Mouse (Mus musculus) embryonic facial prominence, embryonic 11.5 days (tissue): ENCODE data around the gene Frat1. TPM values are rescaled to one million over a fixed set of nuclear protein-coding genes. Genes with fewer than 3 reads are reported as not detected.
A peak's percentile ranks its signal among the peaks of the same experiment; 100 is the strongest.

Experiments
- ATAC-seq: fragments of 200-750 bp; cut with Nextera tagmentation; replicated peaks from 2 replicates; pipeline ENCODE4 v1.8.0; 2017; ENCODE audit warnings: low read depth; ENCODE audit not compliant: insufficient number of reproducible peaks, low FRiP score, low TSS enrichment
- DNase-seq: peaks from one replicate; pipeline ENCODE4 v3.0.0-alpha.2; 2015; ENCODE audit warnings: low spot score
- H3K27ac ChIP-seq: fragments of 300-500 bp; sonication (generic); replicated peaks from 2 replicates; pipeline ENCODE4 v1.5.1; 2014; ENCODE audit warnings: mild to moderate bottlenecking, low read depth, low read length, control low read depth
- H3K27me3 ChIP-seq: fragments of 300-500 bp; sonication (generic); 2 replicates; pipeline ENCODE4 v1.6.1; 2014; ENCODE audit warnings: mild to moderate bottlenecking, low read length, moderate library complexity, mixed read lengths; ENCODE audit not compliant: control insufficient read depth, insufficient read depth
- H3K36me3 ChIP-seq: fragments of 300-500 bp; sonication (generic); replicated peaks from 2 replicates; pipeline ENCODE4 v1.6.1; 2014; ENCODE audit warnings: low read depth, mild to moderate bottlenecking, low read length, moderate library complexity, mixed read lengths; ENCODE audit not compliant: control insufficient read depth, insufficient read depth
- H3K4me1 ChIP-seq: fragments of 300-500 bp; sonication (generic); 2 replicates; pipeline ENCODE4 v1.6.1; 2014; ENCODE audit warnings: low read length, mixed read lengths; ENCODE audit not compliant: control insufficient read depth, insufficient read depth
- H3K4me2 ChIP-seq: fragments of 300-500 bp; sonication (generic); 2 replicates; pipeline ENCODE4 v1.6.1; 2014; ENCODE audit warnings: low read depth, mild to moderate bottlenecking, control low read depth, low read length, moderate library complexity
- H3K4me3 ChIP-seq: fragments of 300-500 bp; sonication (generic); 2 replicates; pipeline ENCODE4 v1.5.1; 2014; ENCODE audit warnings: low read depth, low read length, control low read depth
- H3K9ac ChIP-seq: fragments of 300-500 bp; sonication (generic); replicated peaks from 2 replicates; pipeline ENCODE4 v1.6.1; 2014; ENCODE audit warnings: mild to moderate bottlenecking, control low read depth, low read length
- H3K9me3 ChIP-seq: fragments of 300-500 bp; sonication (generic); replicated peaks from 2 replicates; pipeline ENCODE4 v1.6.1; 2016; ENCODE audit warnings: mild to moderate bottlenecking, low read length, inconsistent platforms, mixed read lengths; ENCODE audit not compliant: control insufficient read depth
- WGBS: fragments of 180-500 bp; shearing (Covaris S2); extraction: QIAGEN DNeasy Blood & Tissue Kit; methylation state at CpG from one replicate; pipeline ENCODE4 v1.1.7; 2014; 5-methylcytosine and 5-hydroxymethylcytosine counted together
- polyA plus RNA-seq: library from polyadenylated mRNA; unstranded; fragments of >200 nt; fragmentation: Nextera tagmentation; extraction: Ambion mirVana; gene quantifications from 2 replicates; pipeline ENCODE4 v1.2.1, GENCODE M21; 2014

Frat1 gene
- polyA plus RNA-seq, 1 experiment from 2014 or later = 7.9 TPM

DNA sequence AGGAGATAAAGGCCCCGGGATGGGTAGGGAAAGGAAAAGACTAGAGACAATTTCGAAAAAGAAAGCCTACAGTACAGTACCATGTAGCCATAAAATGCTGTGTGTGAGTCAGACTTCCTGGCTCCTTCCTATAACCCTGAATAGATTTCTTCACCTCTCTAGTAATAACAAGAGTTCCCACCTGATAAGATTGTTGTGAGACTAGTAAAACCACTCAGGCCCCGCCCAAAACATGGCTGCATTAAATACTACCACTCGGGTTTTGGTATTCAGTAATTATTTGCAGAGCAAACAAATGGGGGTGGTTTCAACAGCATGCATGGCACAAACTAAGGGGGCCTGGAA, 8.1 kb downstream of the Frat1 start:
- no peak overlapping the region for H3K4me2 ChIP-seq
- 71% methylated on average over 4 of the region's 4 CpGs for WGBS
- ATAC-seq = no peak

DNA sequence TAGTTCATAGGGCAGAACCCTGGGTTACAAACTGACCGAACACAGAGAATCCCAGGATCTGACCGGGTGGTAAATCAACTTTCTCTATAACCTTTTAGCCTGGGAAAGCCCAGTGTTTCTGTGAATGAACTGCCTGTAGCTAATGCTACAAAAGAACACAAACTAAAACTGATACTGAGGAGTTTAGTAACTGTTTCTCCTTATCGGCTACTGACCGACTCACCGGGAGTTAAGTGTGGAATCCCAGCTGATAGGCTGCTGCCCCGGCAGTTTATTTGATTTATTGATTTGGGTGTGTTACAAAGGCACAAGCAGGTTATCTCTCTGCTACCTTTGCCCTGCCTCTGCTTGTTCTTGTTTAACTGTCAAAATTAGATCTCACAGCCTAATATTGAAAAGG, 9.0 kb downstream of the Frat1 start:
- Histone ChIP-seq H3K4me1 (no peaks in the 10 kb centered on the region), H3K9ac (no peak overlapping the region), H3K27me3 (no peaks in the 10 kb centered on the region), H3K36me3 (no peaks in the 10 kb centered on the region), H3K9me3 (no peaks in the 10 kb centered on the region), H3K4me2 (no peak overlapping the region), H3K27ac (no peak overlapping the region), H3K4me3 (no peak overlapping the region)
- no peak for DNase-seq
- no peak for ATAC-seq
- WGBS = 77% methylated on average over 6 of the region's 6 CpGs

More for the DNA sequence above, 8.1 kb downstream of the Frat1 start:
- DNase-seq = no peak
- H3K27me3 ChIP-seq = 0 out of 2 replicates have a peak, but pooled peaks cover under 1% of the 10 kb centered on the region
- no peak overlapping the region for H3K4me3 ChIP-seq
- no peaks in the 10 kb centered on the region for H3K9me3 ChIP-seq
- no peaks in the 10 kb centered on the region for H3K4me1 ChIP-seq
- no peak overlapping the region for H3K9ac ChIP-seq
- H3K27ac ChIP-seq = no peak overlapping the region
- no peaks in the 10 kb centered on the region for H3K36me3 ChIP-seq

DNA sequence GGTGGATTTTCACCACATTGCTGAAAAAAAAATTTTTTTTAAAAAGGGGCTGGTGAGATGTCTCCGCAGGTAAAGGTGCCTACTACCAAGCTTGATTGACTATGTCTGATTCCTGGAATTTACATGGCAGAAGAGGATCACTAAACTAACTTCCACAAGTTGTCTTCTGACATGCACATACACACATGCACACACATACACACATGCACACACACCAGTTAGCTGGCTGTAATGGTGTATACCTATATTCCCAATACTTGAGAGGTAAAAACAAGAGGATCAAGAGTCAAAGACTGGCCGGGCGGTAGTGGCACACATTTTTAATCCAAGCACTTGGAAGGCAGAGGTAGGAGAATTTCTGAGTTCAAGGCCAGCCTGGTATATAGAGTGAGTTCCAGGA, 9.9 kb downstream of the Frat1 start:
- Histone ChIP-seq H3K4me2 (no peak overlapping the region), H3K9ac (no peak overlapping the region), H3K4me3 (no peak overlapping the region), H3K9me3 (no peaks in the 10 kb centered on the region), H3K27ac (no peak overlapping the region), H3K36me3 (no peaks in the 10 kb centered on the region), H3K4me1 (no peaks in the 10 kb centered on the region), H3K27me3 (no peaks in the 10 kb centered on the region)
- ATAC-seq (no peak), DNase-seq (no peak)
- 96% methylated on average over 3 of the region's 3 CpGs for WGBS

DNA sequence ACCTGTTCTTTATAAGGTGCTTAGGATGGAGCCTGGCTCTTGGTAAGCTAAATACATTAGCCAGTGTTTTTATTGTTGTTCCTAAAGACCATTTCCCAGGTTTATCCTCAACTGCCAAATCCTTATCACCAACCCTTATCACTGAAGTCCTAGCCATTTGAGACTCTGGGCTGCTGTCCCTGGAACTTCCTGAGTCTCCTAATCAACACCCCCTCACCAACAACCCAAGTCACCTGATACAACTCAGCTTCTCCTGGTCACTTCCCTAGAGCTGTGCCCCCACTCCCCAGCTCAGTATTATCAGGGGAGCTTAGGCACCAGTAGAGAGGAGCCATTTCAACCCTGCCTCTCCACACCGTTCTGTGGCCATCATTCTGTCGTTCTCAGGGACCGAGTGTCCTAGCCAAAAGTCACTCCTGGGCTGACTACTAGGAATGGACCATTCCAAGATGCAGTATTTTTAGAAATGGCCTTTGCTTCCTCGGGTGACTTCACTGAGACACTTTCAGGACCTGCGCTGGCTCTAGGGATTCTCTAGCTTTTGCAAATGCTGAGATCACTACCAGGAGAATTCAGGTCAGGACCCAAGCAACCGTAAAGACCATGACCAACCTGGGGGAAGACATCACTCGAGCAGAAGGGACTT, 11.5 kb downstream of the Frat1 start:
- no peak overlapping the region for H3K9ac ChIP-seq
- H3K4me2 ChIP-seq = no peak overlapping the region
- 82% methylated on average over 7 of the region's 7 CpGs for WGBS
- H3K27ac ChIP-seq = no peak overlapping the region
- ATAC-seq (no peak), DNase-seq (no peak)
- H3K36me3 ChIP-seq = no peaks in the 10 kb centered on the region
- no peak overlapping the region for H3K4me3 ChIP-seq
- H3K9me3 ChIP-seq = no peaks in the 10 kb centered on the region
- no peaks in the 10 kb centered on the region for H3K27me3 ChIP-seq
- no peaks in the 10 kb centered on the region for H3K4me1 ChIP-seq

DNA sequence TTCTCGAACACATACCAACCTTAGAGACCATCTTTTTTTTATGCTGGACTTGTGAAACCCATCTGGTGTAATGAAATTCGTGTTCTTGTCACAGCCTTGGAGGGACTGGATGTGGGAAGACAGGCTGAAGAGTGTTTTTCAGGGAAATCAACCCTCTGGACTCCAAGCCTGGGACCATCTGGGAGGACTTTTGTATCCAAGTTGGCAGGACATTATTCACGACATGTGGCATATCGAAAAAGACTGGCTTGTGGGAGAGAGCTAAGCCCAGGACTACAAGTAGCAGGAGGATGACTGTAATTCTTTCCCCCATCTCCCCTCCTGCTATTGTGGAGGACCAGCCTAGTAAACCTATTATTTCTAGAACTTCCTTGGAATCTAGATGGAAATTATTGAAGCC, 12.4 kb downstream of the Frat1 start:
- Histone ChIP-seq H3K9me3 (no peaks in the 10 kb centered on the region), H3K27ac (no peak overlapping the region), H3K27me3 (no peaks in the 10 kb centered on the region), H3K9ac (no peak overlapping the region), H3K4me2 (no peak overlapping the region), H3K4me3 (no peak overlapping the region), H3K36me3 (no peaks in the 10 kb centered on the region), H3K4me1 (no peaks in the 10 kb centered on the region)
- 85% methylated on average over 4 of the region's 4 CpGs for WGBS
- no peak for ATAC-seq
- DNase-seq = no peak

DNA sequence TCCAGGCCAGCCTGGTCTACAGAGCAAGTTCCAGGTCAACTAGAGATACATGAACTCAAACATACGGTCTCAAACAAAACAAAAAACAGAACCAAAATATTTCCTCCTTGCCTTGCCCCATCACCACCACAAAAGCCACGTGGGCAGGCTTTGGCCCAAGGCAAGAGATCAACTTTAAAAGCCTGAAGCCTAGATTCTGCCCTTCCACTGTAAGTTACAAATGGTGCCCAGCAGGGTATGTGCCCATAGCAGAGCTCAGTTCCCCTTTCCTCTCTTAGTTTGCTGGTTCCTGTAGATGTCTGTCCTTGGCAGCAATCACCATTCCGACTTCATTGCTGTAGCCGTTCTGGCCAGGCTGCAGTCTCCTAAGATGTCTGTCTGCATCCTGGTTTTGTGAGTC, 12.9 kb downstream of the Frat1 start:
- H3K36me3 ChIP-seq = no peaks in the 10 kb centered on the region
- H3K9ac ChIP-seq = no peak overlapping the region
- ATAC-seq = no peak
- no peak overlapping the region for H3K27ac ChIP-seq
- no peaks in the 10 kb centered on the region for H3K4me1 ChIP-seq
- DNase-seq = no peak
- no peak overlapping the region for H3K4me2 ChIP-seq
- 85% methylated on average over 4 of the region's 4 CpGs for WGBS
- no peaks in the 10 kb centered on the region for H3K27me3 ChIP-seq
- H3K4me3 ChIP-seq = no peak overlapping the region
- no peaks in the 10 kb centered on the region for H3K9me3 ChIP-seq

DNA sequence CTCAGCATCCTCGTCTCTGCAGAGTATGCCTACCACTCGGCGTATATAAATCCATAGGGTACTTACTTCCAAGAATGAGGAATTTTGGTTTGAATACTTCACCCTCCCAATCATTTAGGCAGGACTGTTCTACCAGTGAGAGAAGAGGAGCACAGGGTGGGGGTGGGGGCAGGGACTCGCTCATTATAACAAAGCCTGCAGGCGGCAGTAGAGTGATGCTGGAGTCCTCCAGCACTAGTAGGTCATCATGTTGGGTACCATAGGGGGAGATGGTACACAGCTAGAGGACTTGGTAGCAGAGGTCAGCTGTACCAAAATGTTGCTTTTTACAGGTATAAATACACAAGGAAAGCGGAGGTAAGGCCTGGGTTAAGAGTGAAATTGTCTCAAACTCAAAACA, 14.6 kb downstream of the Frat1 start:
- Histone ChIP-seq H3K36me3 (no peaks in the 10 kb centered on the region), H3K4me3 (no peak overlapping the region), H3K9me3 (no peaks in the 10 kb centered on the region), H3K9ac (no peak overlapping the region), H3K27me3 (no peaks in the 10 kb centered on the region), H3K4me1 (no peaks in the 10 kb centered on the region), H3K27ac (no peak overlapping the region), H3K4me2 (no peak overlapping the region)
- WGBS = 87% methylated on average over 6 of the region's 6 CpGs
- DNase-seq (no peak), ATAC-seq (no peak)

DNA sequence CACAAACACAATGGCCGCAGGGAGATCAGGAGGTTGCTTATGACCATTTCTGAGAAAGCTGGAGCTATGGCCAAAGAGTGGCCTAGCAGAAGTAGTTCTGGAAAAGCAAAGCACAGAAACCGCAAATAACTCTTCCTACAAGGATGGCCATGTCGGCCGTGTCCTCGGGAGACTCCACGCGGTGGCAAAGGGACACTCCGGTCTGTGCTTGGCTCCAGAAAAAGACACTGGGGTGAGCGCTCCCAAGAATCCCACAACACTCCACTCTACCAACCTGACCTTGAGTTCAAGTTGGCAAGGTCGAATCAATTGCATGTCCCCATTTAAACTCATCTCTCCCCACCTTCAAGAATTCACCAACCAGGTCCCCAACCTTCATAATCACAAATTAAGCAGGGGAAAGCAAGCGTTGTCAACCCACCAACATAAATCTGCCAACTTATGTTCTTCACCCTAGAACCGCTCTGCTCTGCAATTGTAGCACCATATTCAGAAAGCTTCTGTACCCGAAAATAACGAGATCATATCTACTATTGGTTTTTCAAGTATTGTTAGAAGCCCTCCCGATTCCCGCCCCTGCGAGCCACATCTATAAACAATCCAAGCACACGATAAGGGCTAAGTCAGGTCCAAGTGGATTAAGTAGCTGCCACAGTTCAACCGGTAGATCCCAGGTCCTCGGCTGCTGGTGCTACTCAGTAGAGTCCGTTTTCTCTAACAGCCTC, 16.8 kb downstream of the Frat1 start:
- peak overlapping the region; percentile 58 for H3K4me3 ChIP-seq
- H3K9ac ChIP-seq = peak overlapping the region; percentile 64
- H3K4me1 ChIP-seq = no peaks in the 10 kb centered on the region
- no peak overlapping the region for H3K27ac ChIP-seq
- H3K9me3 ChIP-seq = no peaks in the 10 kb centered on the region
- no peaks in the 10 kb centered on the region for H3K27me3 ChIP-seq
- 17% methylated on average over 21 of the region's 21 CpGs for WGBS
- ATAC-seq = no peak
- no peaks in the 10 kb centered on the region for H3K36me3 ChIP-seq
- DNase-seq = peak; percentile 47
- H3K4me2 ChIP-seq = peak overlapping the region; percentile 84
